Mouse (Mus musculus) forebrain, embryonic 12.5 days (tissue): Measurements from ENCODE around the gene Coa4. TPM values are rescaled to one million over a fixed set of nuclear protein-coding genes. Genes with fewer than 3 reads are reported as not detected.
"Not testable (repeated sequence)": the region's sequence is repeated elsewhere in the genome, so short reads cannot be mapped to it uniquely, and the experiment has no call there.

Experiments
- ATAC-seq: fragments of 200-750 bp; cut with Nextera tagmentation; 2 replicates; pipeline ENCODE4 v1.8.0; 2017; ENCODE audit warnings: moderate TSS enrichment; ENCODE audit not compliant: low FRiP score
- H3K27ac ChIP-seq: fragments of 300-500 bp; sonication (generic); 2 replicates; pipeline ENCODE4 v1.5.1; 2016; ENCODE audit warnings: mild to moderate bottlenecking
- H3K27me3 ChIP-seq: fragments of 300-500 bp; sonication (generic); 2 replicates; pipeline ENCODE4 v1.6.1; 2016; ENCODE audit warnings: mild to moderate bottlenecking
- H3K36me3 ChIP-seq: fragments of 300-500 bp; sonication (generic); replicated peaks from 2 replicates; pipeline ENCODE4 v1.6.1; 2016; ENCODE audit warnings: mild to moderate bottlenecking
- H3K4me1 ChIP-seq: fragments of 300-500 bp; sonication (generic); 2 replicates; pipeline ENCODE4 v1.6.1; 2016
- H3K4me2 ChIP-seq: fragments of 300-500 bp; sonication (generic); 2 replicates; pipeline ENCODE4 v1.6.1; 2016; ENCODE audit warnings: mild to moderate bottlenecking, moderate library complexity
- H3K4me3 ChIP-seq: fragments of 300-500 bp; sonication (generic); replicated peaks from 2 replicates; pipeline ENCODE4 v1.5.1; 2016; ENCODE audit warnings: mild to moderate bottlenecking
- H3K9ac ChIP-seq: fragments of 300-500 bp; sonication (generic); 2 replicates; pipeline ENCODE4 v1.6.1; 2016; ENCODE audit warnings: mild to moderate bottlenecking
- H3K9me3 ChIP-seq: fragments of 300-500 bp; sonication (generic); 2 replicates; pipeline ENCODE4 v1.6.1; 2016
- WGBS: fragments of 180-500 bp; shearing (Covaris S2); methylation state at CpG from one replicate; pipeline ENCODE4 v1.1.7; 2016; 5-methylcytosine and 5-hydroxymethylcytosine counted together
- polyA plus RNA-seq: library from polyadenylated mRNA; unstranded; fragments of >200 nt; fragmentation: Nextera tagmentation; extraction: Ambion mirVana; gene quantifications from 2 replicates; pipeline ENCODE4 v1.2.1, GENCODE M21; 2016

Coa4 gene
- polyA plus RNA-seq, 1 experiment from 2014 or later = 12.6 TPM

DNA sequence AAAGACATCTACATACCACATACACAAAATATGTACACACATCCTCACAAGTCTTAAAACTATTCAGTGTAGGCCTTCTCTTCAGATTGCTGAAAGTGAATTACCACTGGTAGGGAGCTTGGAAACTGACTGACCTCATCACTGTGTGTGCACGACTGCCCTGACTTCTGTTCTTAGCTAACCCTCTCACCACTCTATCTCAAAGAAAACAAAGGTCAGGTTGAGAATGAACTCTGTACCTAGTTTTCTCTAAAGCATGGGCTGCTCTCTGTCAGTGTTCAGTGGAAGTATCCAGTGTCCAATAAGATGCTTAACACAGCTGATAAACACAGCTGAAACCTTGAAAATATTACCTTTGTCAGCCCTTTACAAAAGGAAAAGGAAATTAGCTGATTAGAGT, 7.6 kb downstream of the Coa4 start:
- no peak overlapping the region for H3K9ac ChIP-seq
- H3K27me3 ChIP-seq = no peaks in the 10 kb centered on the region
- 71% methylated on average over 1 of the region's 1 CpGs for WGBS
- no peaks in the 10 kb centered on the region for H3K9me3 ChIP-seq
- H3K27ac ChIP-seq = no peak overlapping the region
- H3K36me3 ChIP-seq = peaks cover 20% of the 10 kb centered on the region
- no peak overlapping the region for H3K4me2 ChIP-seq
- no peak for ATAC-seq
- H3K4me1 ChIP-seq = no peaks in the 10 kb centered on the region
- no peak overlapping the region for H3K4me3 ChIP-seq

DNA sequence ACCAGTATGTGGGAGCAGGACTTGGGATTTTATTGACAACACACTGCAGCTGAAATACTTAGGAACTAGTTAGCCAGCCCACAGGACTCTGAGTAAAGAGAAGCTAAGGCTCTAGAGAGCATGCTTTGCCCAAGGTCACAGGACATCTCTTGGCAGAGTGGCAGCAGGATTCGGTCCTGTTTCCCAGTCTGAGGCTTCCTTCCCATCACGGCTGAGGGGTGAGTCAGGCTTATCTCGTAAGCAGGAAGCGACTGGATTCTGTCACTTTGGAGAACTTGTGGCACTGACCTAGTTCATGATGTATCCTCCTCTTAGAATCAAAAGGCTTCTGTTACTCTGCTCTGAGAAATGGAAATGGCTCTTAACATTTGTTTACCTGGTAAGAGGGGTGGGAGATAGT, 10.8 kb downstream of the Coa4 start:
- ATAC-seq = no peak
- no peaks in the 10 kb centered on the region for H3K4me1 ChIP-seq
- H3K27ac ChIP-seq = no peak overlapping the region
- H3K9me3 ChIP-seq = no peaks in the 10 kb centered on the region
- no peaks in the 10 kb centered on the region for H3K27me3 ChIP-seq
- H3K9ac ChIP-seq = no peak overlapping the region
- H3K4me3 ChIP-seq = no peak overlapping the region
- 0 out of 2 replicates have a peak, but pooled peaks cover 7% of the 10 kb centered on the region for H3K36me3 ChIP-seq
- 88% methylated on average over 4 of the region's 4 CpGs for WGBS
- H3K4me2 ChIP-seq = no peak overlapping the region

DNA sequence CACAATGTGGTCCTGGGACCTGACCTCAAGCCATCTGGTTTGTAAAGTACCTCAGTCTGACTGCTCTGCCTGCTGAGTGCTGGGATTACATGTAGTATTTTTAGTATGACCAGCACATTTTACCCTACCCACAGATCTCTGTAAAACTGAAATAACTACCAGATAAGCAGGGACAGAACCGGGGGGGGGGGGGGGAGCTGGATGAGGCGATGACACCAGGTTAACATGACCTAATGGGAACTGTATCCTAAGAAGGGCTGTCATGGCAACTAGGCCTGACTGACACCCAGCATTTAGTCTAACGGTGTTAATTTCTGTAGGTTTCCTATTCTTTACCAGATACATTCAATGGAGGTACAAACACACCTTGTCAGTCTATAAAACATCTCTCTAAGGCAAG, 12.9 kb downstream of the Coa4 start:
- Histone ChIP-seq H3K27ac (no peak overlapping the region), H3K4me3 (no peak overlapping the region), H3K4me1 (peaks cover under 1% of the 10 kb centered on the region; the same call in 1 of the 2 replicates), H3K4me2 (no peak overlapping the region), H3K27me3 (no peaks in the 10 kb centered on the region), H3K36me3 (0 out of 2 replicates have a peak, but pooled peaks cover 7% of the 10 kb centered on the region), H3K9me3 (no peaks in the 10 kb centered on the region), H3K9ac (no peak overlapping the region)
- WGBS = 94% methylated on average over 3 of the region's 3 CpGs
- ATAC-seq = no peak

DNA sequence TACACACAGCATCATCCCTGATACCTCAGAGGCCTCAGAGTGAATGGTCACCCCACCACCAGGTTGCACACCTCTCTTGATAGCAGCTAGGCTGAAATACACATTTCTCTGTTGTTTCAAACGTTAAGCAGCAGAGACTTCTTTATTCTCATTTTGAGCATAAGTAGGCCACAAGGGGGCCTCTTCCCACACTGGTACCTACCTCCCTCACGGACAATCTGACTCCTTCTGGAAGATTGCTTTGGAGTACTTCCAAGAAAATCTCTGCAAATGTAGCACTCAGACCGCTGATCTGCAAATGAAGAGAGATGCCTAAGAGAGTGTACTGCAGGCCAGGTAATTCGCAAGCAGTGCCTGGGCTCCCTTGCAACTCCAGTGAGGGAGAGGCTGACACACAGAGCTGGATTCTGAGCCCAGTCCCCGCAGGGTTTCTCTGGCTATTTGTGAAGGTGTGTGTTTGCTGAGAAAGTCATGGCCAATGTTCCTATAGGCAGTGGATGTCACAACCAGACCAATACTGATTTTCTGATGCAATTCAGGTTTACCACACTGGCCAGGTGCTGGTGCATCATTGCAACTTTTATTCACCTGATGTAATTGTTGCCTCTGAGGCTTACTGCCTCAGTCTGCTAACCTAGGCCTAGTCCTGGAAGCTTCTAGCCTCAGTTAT, 13.6 kb downstream of the Coa4 start:
- Histone ChIP-seq H3K9me3 (no peaks in the 10 kb centered on the region), H3K27me3 (no peaks in the 10 kb centered on the region), H3K4me2 (no peak overlapping the region), H3K4me3 (no peak overlapping the region), H3K4me1 (peaks cover 7% of the 10 kb centered on the region), H3K9ac (no peak overlapping the region), H3K36me3 (0 out of 2 replicates have a peak, but pooled peaks cover 7% of the 10 kb centered on the region), H3K27ac (no peak overlapping the region)
- ATAC-seq = no peak
- 66% methylated on average over 5 of the region's 5 CpGs for WGBS

DNA sequence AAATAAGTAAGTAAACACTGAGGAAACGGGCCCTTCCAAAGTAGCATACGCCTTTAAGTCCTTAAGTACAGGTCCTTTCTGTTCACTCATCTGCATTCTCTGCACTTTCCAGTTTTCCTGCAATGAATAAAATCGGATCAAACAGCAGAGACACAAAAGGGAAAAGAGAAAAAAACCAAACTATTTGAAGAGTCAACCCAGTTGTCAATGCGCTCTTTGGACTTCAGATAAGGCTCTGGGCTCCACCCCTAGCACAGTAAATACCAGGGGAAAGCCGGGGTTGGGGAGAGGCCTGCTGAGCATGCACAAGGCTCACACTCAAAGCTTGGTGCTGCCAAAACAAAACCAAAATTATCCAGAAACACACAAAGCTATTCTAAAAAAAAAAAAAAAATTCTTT, 18.1 kb downstream of the Coa4 start:
- Histone ChIP-seq H3K4me1 (peaks cover 10% of the 10 kb centered on the region), H3K9ac (no peak overlapping the region), H3K36me3 (no peaks in the 10 kb centered on the region), H3K27ac (peak overlapping the region; percentile 92), H3K4me2 (no peak overlapping the region), H3K4me3 (no peak overlapping the region), H3K9me3 (no peaks in the 10 kb centered on the region), H3K27me3 (no peaks in the 10 kb centered on the region)
- ATAC-seq = peak; percentile 58; the same call in 1 of the 2 replicates
- WGBS = 54% methylated on average over 5 of the region's 5 CpGs

DNA sequence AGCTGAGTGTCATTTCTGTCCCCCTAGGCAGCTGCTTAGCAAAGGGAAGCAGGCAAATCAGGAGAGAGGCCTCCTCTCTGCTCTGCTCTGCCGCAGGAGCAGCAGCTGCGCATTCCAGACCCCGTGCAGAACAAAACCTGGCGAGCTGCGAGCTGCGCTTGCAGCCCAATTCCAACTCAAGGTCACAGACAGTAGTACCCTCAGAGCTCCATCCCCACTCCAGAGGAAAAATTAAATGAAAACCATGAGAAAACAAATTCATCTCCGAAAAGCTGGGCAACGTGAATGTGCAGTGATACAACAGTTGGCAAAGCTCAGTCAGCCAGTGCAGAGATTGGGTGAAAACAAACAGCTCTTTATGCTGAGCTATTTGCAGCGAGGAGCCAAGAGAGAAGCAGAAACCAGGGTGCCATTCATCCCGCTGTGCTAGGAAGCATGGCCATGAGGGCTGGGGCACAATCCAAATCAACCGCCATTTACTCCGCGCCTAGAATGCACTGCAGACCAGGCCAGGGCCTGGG, 18.6 kb downstream of the Coa4 start:
- peak overlapping the region; percentile 92 for H3K27ac ChIP-seq
- H3K9ac ChIP-seq = no peak overlapping the region
- H3K4me2 ChIP-seq = peak overlapping the region; percentile 31
- H3K36me3 ChIP-seq = no peaks in the 10 kb centered on the region
- H3K4me1 ChIP-seq = peaks cover 10% of the 10 kb centered on the region
- 20% methylated on average over 13 of the region's 13 CpGs for WGBS
- H3K9me3 ChIP-seq = no peaks in the 10 kb centered on the region
- ATAC-seq = peak; percentile 91
- no peaks in the 10 kb centered on the region for H3K27me3 ChIP-seq
- H3K4me3 ChIP-seq = no peak overlapping the region

DNA sequence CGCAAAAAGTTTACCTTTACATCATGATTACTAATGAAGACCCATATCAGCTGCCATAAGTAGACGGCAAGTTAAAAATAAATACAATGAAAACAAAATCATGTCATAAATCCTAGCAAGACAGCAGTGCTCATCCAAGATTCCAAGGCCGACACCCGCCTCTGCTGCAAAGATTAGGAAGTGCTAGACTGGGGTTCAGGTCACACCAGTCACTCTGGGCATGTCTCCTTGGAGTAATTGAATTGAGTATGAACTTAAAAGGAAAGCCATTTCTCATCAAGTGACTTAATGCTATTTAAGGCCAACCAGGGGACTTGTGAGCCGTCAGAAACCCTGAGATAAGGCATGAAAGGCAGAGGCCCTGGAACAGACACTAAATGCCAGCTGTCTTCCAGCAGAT, 20.4 kb downstream of the Coa4 start:
- WGBS = 88% methylated on average over 5 of the region's 5 CpGs
- Histone ChIP-seq H3K4me1 (peaks cover 12% of the 10 kb centered on the region), H3K9ac (no peak overlapping the region), H3K27me3 (no peaks in the 10 kb centered on the region), H3K4me3 (no peak overlapping the region), H3K9me3 (no peaks in the 10 kb centered on the region), H3K27ac (no peak overlapping the region), H3K4me2 (no peak overlapping the region), H3K36me3 (no peaks in the 10 kb centered on the region)
- ATAC-seq = no peak

DNA sequence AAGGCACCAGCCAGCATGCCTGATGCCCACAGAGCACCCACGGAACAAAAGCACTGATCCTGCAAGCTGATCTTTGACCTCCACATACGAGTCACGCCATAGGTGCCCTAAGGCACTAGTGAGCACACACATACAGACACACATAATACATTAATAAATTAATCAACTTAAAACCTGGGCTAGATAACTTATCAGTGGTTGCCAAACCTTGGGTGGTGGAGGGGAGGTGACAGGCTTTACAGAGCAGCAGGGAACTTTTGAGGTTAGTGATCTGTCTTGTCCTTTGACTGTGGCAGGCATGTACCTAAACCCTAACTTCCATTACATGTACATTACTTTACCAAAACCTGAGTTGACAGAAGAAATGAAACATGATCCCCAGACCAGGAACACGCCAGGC, 22.5 kb downstream of the Coa4 start:
- Histone ChIP-seq H3K9me3 (no peaks in the 10 kb centered on the region), H3K9ac (no peak overlapping the region), H3K27me3 (no peaks in the 10 kb centered on the region), H3K4me2 (no peak overlapping the region), H3K4me3 (no peak overlapping the region), H3K27ac (no peak overlapping the region), H3K36me3 (no peaks in the 10 kb centered on the region), H3K4me1 (peaks cover 17% of the 10 kb centered on the region)
- 79% methylated on average over 4 of the region's 4 CpGs for WGBS
- ATAC-seq = no peak

DNA sequence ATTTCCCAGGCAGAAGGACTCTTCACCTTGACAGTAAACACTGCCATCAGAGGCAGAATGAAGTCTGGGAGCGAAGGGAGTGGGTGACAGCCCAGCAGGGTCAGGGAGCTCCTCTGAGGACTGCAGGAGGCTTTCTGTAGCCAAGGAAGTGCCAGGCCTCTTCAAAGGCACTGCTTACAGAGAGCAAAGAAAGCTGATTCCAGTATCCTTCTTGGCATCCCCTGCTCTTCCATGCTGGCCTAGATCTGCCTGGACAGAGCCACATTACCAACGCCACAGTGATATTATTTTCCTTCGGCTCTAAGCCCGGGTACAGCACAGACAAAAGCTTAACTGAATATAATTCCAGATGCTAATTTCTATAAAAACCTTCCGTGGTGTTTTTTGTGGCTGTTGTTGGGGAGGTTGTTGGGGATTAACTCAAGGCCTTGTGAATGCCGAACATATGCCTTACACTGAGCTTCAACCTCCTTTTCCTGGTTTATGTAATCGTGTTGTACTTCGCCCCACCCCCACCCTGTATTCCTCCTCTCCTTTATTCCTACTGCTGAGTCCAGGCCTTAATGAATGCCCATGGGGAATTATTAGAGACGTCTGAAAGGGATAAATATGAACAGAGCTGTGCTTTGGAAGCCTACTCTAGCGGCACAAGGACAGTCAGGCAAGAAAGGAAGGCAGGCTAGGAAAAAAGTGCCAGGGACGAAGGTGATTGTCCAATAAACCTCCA, 25.2 kb downstream of the Coa4 start:
- H3K4me2 ChIP-seq = no peak overlapping the region
- no peak overlapping the region for H3K9ac ChIP-seq
- 68% methylated on average over 11 of the region's 11 CpGs for WGBS
- H3K4me1 ChIP-seq = peaks cover 7% of the 10 kb centered on the region
- H3K27ac ChIP-seq = peak overlapping the region; percentile 70
- no peak for ATAC-seq
- H3K9me3 ChIP-seq = no peaks in the 10 kb centered on the region
- H3K36me3 ChIP-seq = 0 out of 2 replicates have a peak, but pooled peaks cover 4% of the 10 kb centered on the region
- H3K27me3 ChIP-seq = no peaks in the 10 kb centered on the region
- H3K4me3 ChIP-seq = no peak overlapping the region

DNA sequence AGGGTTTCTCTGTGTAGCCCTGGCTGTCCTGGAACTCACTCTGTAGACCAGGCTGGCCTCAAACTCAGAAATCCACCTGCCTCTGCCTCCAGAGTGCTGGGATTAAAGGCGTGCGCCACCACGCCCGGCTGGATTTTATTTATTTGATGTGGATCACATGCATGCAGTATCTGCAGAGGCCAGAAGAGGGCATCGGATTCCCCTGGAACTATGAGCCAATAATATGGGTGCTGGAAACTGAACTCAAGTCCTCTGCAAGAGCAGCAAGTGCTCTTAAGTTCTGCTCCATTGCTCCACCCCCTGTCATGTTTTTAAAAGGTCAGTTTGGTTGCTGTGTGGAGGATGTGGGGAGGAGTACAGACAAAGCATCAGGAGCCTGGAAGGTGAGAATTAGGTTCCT, 30.4 kb downstream of the Coa4 start:
- not testable (repeated sequence) for H3K36me3 ChIP-seq, H3K27me3 ChIP-seq, H3K4me2 ChIP-seq, H3K27ac ChIP-seq, ATAC-seq, H3K4me1 ChIP-seq, H3K9me3 ChIP-seq, H3K9ac ChIP-seq, H3K4me3 ChIP-seq
- 76% methylated on average over 5 of the region's 5 CpGs for WGBS

DNA sequence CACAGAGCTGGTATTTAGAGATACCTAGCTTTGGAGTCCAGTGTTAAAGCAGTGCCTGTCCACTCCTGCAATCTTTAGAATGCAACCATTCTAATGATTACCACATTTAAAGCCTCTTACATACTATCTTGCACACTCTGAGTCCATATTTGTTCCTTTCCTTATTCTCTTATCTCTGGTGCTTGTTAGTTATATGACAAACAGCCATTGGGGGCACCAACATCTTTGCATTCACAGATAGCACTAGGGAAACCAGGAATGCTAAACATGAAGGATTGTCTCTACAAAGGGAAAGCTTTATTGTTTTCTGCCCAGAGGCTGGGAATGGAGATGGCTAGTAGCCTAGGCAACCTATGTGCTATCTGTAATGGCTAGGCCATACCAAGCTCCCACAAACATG, 33.0 kb downstream of the Coa4 start:
- H3K27ac ChIP-seq = no peak overlapping the region
- H3K27me3 ChIP-seq = no peaks in the 10 kb centered on the region
- H3K9ac ChIP-seq = no peak overlapping the region
- H3K4me1 ChIP-seq = no peaks in the 10 kb centered on the region
- H3K9me3 ChIP-seq = no peaks in the 10 kb centered on the region
- ATAC-seq = no peak
- H3K4me2 ChIP-seq = no peak overlapping the region
- 0 out of 2 replicates have a peak, but pooled peaks cover 2% of the 10 kb centered on the region for H3K36me3 ChIP-seq
- no peak overlapping the region for H3K4me3 ChIP-seq

DNA sequence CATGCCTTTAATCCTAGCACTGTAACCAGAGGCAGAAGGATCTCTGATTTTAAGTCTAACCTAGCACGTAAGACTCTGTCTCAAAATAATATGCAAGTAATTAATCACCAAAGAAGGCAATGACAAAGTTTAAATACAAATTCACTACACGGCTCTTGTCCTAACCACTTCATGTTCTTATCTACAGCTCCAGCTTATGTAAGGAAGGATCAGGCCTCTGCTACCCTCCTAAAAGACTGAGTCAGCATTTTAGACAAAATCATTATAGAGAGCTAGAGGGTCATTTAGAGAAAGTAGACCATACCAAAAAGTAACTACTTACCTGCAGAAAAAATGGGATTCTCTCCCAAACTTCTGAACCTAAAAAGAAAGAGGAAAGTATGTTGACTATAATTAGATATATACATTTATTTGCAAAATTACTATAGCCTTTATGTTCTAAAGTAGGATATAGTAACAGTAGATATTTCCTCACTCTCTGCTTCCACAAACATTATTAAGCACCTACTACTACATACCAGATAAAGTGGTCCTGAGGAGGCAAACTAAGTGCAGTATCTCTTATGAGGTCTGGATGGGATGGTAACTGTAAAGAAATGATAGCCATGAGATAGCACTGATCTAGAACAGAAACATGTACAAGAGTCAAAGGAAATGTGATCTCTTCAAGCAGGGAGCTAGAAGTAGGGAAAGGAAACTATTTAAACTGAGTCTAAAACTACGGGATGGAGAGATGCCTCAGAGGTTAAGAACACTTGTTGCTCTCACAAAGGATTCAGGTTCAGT, 34.3 kb downstream of the Coa4 start:
- Histone ChIP-seq H3K27ac (no peak overlapping the region), H3K9ac (no peak overlapping the region), H3K9me3 (no peaks in the 10 kb centered on the region), H3K4me3 (no peak overlapping the region), H3K4me2 (no peak overlapping the region), H3K36me3 (no peaks in the 10 kb centered on the region), H3K4me1 (no peaks in the 10 kb centered on the region), H3K27me3 (no peaks in the 10 kb centered on the region)
- 88% methylated on average over 3 of the region's 3 CpGs for WGBS
- no peak for ATAC-seq
